Mouse (Mus musculus) lung, adult 2 months (tissue): Measurements from ENCODE around the gene Dab1. TPM values are rescaled to one million over a fixed set of nuclear protein-coding genes. Genes with fewer than 3 reads are reported as not detected.

Source experiments
- DNase-seq: peaks from one replicate; pipeline ENCODE4 v3.0.0; 2022
- H3K4me1 ChIP-seq: fragments of 200-500 bp; 2 replicates; pipeline ENCODE4 v1.6.1; 2011; ENCODE audit warnings: low read length; ENCODE audit not compliant: control insufficient read depth, insufficient read depth
- H3K4me3 ChIP-seq: fragments of 200-500 bp; replicated peaks from 2 replicates; pipeline ENCODE3; 2011; ENCODE audit warnings: low read depth, mild to moderate bottlenecking, control low read depth, low read length; ENCODE audit errors: extremely low read depth
- CTCF ChIP-seq: fragments of 200-500 bp; IDR thresholded peaks from 2 replicates; pipeline ENCODE4 v1.5.1; 2011; ENCODE audit warnings: mild to moderate bottlenecking, low read length, control low read depth; ENCODE audit not compliant: insufficient read depth
- POLR2A ChIP-seq: fragments of 200-500 bp; IDR thresholded peaks from 2 replicates; pipeline ENCODE4 v1.6.1; 2011; ENCODE audit warnings: low read depth, mild to moderate bottlenecking, control low read depth, low read length, borderline replicate concordance; ENCODE audit errors: extremely low read depth
- WGBS: fragments of 180-500 bp; shearing (Covaris S2); methylation state at CpG from one replicate; pipeline ENCODE4 v1.1.7; 2018; 5-methylcytosine and 5-hydroxymethylcytosine counted together
- polyA plus RNA-seq: library from polyadenylated mRNA; depleted of rRNA; stranded (reverse); fragments of >200 nt; gene quantifications from 2 replicates; pipeline ENCODE4 v1.2.3, GENCODE M21; 2012

The Dab1 gene
- polyA plus RNA-seq, 1 experiment, result 0.28 TPM

DNA sequence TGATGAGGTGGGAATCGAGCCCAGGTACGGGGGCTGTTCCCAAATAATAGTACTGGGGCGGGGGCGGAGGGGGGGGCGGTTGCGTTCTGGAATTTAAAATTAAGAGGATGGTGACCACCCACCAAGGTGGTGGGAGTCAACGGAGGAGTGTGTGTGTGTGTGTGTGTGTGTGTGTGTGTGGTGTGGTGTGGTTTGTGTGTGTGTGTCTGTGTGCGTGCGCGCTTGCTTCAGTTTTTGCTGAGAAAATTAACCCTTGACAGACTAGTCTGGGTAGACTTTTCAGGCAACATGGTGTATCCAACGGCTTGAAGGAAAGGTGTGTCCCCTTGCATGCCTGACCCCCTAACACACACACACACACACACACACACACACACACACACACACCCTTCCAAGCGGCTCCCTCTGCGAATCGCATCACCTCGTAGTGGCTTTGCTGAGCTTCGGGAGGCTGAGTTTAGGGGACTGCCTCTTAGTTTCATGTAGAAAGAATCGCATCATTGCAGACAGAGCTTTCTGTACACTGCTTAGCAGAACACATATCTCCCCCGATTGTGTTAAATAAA is 1.5 kb downstream of the Dab1 start:
- no peak for DNase-seq
- WGBS, result 20% methylated on average over 18 of the region's 18 CpGs
- no peak overlapping the region for H3K4me3 ChIP-seq

DNA sequence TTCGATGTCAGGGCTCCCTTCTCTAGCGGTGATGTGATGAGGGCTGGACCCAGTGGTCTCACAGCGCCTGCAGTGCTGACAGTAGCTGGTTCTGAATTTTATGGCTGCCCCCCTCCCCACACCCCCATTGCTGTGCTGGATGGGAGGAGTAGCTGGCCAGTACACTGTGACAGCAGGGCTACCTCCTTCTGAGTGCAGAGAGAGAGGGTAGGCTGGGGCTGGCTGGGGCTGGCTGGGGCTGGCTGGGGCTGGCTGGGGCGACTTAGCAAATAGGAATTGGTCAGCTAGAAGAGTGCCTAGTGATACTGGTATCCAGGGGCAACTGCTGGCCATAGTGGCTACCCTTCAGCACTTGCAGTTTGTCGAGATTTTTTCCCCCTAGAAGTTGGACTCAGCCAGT is 2.4 kb downstream of the Dab1 start:
- TF ChIP-seq CTCF (no peak), POLR2A (no peak)
- Histone ChIP-seq H3K4me3 (no peak overlapping the region), H3K4me1 (no peaks in the 10 kb centered on the region; the same call in 1 of the 2 replicates)
- WGBS, result 32% methylated on average over 5 of the region's 5 CpGs
- no peak for DNase-seq

More for the DNA sequence above, 1.5 kb downstream of the Dab1 start:
- no peaks in the 10 kb centered on the region; the same call in 1 of the 2 replicates for H3K4me1 ChIP-seq
- TF ChIP-seq CTCF, result no peak
- TF ChIP-seq POLR2A, result no peak

DNA sequence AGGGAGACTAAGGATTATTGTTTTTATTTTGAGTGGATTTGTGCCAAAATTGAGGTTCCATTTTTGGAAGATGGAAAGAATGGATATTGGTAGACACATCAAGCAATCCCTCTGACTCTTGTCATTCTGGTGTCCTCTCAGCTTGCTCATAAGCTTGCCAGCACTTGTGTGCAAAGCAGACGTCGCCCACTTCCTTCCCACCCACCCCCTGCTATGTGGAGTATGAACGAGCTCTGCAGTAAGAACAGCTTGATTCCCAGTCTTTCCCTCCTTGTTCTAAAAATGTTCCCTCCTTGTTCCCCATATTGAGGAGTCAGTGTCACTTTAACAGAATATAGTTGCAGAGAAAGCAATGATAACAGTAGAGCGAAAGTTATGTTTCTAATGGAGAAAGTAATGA is 11.0 kb downstream of the Dab1 start:
- 53% methylated on average over 4 of the region's 4 CpGs for WGBS
- no peak overlapping the region for H3K4me3 ChIP-seq
- no peak for DNase-seq
- no peaks in the 10 kb centered on the region for H3K4me1 ChIP-seq
- no peak for TF ChIP-seq POLR2A
- no peak for TF ChIP-seq CTCF

DNA sequence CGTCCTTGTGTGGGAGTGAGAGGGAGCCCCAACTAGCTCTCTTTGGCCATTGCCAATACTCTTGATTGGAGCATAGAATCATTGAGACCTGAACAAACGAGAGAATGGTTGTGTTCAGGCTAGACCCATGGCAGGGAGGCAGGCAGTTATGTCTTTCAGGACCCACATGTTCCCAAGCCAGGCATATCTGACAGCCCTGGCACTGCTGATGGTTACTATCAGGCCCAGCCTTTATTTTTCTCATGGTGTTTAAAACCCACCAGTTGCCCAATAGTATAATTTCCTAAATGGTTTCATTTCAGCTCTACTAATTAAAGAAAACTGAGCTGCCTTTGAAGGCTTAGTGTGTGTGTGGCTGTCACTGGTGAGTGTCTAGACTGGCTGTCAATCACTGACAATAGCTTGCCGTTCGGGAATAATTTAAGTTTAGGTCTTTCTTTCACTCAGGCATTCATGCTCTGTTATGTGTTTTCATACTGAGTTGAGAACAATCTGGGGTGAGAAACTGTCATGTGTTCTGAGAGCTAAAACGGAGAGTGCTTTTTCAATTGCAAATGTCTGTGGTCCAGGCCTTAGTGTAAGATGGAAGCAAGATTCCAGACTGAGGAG is 17.1 kb downstream of the Dab1 start:
- WGBS, result 67% methylated on average over 5 of the region's 5 CpGs
- TF ChIP-seq POLR2A (no peak), CTCF (no peak)
- no peaks in the 10 kb centered on the region for H3K4me1 ChIP-seq
- no peak overlapping the region for H3K4me3 ChIP-seq
- DNase-seq, result no peak

DNA sequence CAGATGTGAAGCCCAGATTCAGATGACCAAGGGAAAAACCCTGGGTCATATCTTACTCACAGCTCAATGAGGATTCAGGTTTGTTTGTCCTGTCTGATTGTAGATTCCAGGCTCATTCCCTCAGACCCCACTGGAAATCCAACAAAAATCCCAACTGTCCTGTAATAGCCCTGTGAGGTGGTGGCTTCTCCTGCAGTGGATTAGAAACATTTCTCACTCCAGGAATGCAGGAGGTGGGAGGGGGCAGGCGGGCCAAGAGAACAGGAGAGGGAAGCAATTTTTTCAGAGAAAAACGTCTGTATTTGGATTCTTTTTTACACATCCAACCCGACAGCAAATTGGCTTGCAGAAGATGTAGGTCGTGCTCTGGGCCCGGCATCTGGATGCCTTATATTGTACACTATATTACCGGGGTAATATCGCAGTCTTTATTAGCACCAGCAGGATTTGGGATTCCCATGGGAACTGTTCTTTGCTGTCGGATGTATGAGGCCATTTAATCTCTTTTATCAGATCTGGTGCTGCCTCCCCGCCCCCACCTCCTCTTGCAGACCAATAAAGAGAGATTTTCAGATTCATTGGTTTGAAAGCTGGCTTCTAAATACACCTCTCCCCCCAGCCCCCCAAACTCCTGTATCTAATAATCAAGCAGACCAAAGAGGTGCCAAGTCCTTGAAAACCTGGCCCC is 29.2 kb downstream of the Dab1 start:
- no peak for TF ChIP-seq POLR2A
- no peak for TF ChIP-seq CTCF
- Histone ChIP-seq H3K4me3 (no peak overlapping the region), H3K4me1 (no peaks in the 10 kb centered on the region)
- DNase-seq, result no peak
- 51% methylated on average over 9 of the region's 9 CpGs for WGBS

DNA sequence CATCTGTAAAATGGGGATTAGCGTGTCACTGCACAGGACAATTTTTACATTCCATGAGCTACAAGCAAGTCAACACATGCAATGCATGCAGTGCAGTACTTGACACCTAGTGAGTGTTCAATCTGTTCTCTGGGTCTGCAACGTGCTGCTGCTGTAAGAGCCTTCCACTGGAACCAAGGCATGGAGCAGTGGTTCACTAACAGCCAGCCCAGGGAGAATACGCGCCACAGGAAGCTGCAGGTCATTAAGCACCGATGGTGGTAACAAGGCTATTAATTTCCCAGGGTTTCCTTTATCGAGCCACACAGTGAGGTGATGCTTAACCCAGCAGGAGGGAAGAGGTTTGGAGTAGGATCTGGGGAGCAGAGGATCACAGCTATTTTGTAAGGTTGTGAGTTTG is 36.6 kb downstream of the Dab1 start:
- TF ChIP-seq CTCF (no peak), POLR2A (no peak)
- no peak for DNase-seq
- WGBS, result 28% methylated on average over 6 of the region's 6 CpGs
- Histone ChIP-seq H3K4me3 (no peak overlapping the region), H3K4me1 (no peaks in the 10 kb centered on the region)

DNA sequence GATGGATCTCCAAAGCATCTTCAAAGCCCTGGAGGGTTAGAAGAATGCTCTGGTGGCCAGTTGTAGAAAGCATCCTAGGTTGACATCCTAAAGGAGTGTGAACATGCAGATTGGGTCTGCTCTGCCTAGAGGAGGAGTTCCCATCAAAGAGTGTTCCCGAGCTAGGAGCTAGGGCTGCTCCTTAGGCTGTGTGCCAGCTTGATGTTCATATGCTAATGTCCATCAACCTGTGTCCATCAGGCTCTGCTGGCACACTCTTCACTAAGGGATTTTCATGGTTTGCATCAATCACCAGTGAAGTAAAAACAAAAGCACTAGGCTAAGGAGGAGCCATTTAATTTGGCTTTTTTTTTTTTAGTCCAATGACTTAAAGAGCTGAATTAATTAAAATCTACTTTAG is 42.2 kb downstream of the Dab1 start:
- Histone ChIP-seq H3K4me3 (no peak overlapping the region), H3K4me1 (no peaks in the 10 kb centered on the region)
- TF ChIP-seq POLR2A (no peak), CTCF (no peak)
- DNase-seq, result no peak
- WGBS, result 63% methylated on average over 1 of the region's 1 CpGs

DNA sequence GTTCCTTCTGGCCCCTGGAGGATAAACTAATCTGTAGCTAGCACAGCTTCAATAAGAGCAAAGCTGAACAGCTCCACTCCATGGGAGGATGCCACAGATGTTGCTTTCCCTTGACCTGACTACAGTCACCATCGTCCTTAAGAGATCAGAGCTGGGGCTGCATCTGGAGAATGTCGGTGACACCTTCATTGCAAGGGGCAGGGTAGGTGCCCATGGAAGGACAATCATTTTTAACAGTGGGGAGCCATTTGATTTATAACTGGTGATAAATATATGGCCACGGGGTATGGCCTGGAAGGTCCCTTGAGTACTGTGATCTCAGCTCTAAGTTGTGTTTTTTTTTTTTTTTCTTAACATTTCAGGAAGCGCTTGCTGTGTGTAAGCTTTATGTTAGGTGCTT is 48.3 kb downstream of the Dab1 start:
- no peak for TF ChIP-seq POLR2A
- TF ChIP-seq CTCF, result no peak
- DNase-seq, result no peak
- Histone ChIP-seq H3K4me3 (no peak overlapping the region), H3K4me1 (no peaks in the 10 kb centered on the region)
- 71% methylated on average over 4 of the region's 4 CpGs for WGBS

DNA sequence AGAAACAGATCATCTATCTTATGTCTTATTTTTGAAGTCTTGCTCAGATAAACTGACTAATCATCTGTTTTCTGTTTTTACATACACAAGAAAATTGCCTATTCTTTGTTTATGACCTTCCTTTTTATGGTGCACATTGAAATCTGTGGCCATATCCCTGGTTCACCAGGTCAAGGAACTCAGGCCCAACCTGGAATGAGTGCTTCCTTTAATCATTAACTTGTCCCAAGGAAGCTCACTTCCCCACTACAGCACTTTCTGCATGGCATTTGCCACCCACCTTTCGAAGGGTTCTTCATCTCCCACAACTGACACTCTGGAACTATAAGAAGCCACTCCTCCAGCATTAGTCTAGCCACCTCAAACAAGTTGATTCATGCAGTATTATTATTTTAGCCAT is 58.0 kb downstream of the Dab1 start:
- no peak for TF ChIP-seq CTCF
- no peaks in the 10 kb centered on the region for H3K4me1 ChIP-seq
- no peak for DNase-seq
- H3K4me3 ChIP-seq, result no peak overlapping the region
- WGBS, result 49% methylated on average over 1 of the region's 1 CpGs

DNA sequence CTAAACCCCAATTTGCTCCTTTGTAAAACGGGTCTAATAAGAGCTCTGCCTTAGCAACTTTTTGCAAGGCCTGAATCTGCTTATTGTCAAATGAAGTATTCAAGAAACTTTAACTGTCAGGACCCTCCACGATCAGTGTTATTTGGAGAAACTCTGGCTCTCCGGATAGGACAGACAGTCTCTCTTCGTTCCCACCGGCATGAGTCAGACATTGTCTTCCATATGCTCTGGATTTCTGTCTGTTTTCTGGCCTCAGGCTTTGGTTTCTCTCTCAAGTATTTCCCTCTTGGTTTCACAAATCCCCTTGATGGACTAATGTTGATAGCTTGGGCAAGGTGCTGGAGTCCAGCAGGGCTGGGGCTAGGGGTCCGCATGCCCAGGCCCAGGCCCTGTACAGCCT is 59.3 kb downstream of the Dab1 start:
- WGBS, result 87% methylated on average over 6 of the region's 6 CpGs
- TF ChIP-seq CTCF, result no peak
- TF ChIP-seq POLR2A, result no peak
- Histone ChIP-seq H3K4me3 (no peak overlapping the region), H3K4me1 (no peaks in the 10 kb centered on the region)
- no peak for DNase-seq
